Mouse (Mus musculus): ENCODE results near the gene Dmpk.
"Not testable (repeated sequence)": the region's sequence is repeated elsewhere in the genome, so short reads cannot be mapped to it uniquely, and the experiment has no call there.

Dmpk gene

DNA sequence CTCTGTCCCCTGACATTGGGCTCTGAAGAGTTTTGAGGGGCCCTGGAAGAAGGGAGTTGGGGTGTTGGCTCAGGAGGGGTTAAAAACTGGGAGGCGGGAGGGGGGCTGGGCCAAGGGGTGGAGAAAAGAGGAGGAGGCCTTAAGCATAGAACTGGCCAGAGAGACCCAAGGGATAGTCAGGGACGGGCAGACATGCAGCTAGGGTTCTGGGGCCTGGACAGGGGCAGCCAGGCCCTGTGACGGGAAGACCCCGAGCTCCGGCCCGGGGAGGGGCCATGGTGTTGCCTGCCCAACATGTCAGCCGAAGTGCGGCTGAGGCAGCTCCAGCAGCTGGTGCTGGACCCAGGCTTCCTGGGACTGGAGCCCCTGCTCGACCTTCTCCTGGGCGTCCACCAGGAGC is at the start of gene Dmpk:
TSS of gene Dmpk (plus strand) at position 149 of the 400 bp plus-strand sequence.
- no peak for DNase-seq (ENCODE audit: low read depth, low spot score)

DNA sequence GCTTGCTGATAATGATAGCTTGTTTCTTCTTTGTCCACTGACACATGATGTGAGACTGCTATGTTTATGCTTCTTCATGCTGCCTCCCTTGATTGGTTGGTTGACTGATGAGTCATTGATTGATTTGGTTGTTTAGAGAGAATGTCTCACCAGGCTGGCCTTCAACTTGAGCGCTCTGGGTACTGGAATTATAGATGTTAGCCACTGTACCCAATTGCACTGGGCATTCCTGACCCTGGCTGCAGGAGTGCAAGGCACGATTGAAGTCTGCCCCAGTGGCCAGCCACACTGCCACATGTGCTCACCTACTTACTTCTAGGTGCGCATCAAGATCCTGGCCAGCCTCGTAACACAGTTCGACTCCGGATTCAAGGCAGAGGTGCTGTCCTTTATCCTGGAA is 39.0 kb upstream of the Dmpk start:
- DNase-seq (ENCODE audit: low read depth, low spot score), result no peak

DNA sequence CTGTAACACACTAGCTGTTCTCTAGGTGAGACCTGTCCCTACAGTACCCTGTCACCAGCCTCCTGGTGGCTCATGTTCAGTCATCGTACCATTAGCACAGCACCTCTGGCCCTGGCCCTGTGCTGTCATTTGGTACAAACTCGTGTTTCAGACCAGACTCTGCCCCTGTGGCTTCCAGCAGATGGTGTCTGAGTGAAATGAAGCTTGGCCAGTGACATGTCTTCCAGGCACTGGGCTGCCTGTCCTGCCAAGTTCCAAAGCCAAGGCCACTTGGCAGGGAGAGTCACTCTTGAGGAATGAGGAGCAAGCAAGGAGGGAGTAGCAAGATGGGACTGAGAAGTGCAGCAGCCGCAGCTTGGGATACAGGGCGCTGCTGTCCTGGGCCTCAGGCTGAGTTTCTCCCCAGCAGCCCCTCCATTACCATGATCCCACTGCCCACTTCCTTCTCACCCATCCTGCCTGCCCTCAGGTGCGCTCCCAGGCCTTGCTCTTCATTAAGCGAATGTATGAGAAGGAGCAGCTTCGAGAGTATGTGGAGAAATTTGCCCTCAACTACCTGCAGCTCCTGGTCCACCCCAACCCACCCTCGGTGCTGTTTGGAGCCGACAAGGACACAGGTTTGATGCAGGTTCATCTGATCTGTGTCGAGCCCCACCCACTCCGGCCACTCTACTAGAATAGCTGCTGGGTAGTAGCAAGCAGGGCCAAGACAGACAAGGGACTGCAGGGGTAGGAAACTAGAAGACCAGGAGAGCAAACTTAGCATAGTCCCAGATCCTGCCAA is 37.2 kb upstream of the Dmpk start:
- DNase-seq (ENCODE audit: low read depth, low spot score), result no peak

DNA sequence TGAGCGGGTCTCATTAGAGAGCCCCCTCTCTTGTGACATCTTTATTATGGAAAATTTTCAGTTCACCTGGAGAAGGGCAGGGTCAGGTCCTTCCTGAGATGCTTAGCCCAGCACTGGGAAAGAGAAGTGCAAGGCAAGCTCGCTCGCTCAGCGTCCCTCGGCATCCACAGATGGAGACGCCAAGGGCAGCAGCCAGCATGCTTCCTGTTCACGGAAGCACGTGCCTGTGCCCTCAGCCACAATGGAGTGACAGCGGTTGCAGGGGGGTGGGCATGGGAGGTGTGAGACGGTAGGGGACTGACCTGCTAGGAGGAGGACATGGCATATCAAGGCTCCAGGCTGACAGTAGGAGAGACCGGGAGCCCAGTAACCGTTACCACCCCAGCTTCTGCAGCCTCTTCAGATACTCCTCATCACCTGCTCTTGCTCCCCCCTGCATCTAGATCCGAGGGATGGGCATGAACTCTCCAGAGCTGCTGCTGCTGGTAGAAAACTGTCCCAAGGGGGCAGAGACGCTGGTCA is 35.6 kb upstream of the Dmpk start:
- no peak for DNase-seq (ENCODE audit: low read depth, low spot score)

DNA sequence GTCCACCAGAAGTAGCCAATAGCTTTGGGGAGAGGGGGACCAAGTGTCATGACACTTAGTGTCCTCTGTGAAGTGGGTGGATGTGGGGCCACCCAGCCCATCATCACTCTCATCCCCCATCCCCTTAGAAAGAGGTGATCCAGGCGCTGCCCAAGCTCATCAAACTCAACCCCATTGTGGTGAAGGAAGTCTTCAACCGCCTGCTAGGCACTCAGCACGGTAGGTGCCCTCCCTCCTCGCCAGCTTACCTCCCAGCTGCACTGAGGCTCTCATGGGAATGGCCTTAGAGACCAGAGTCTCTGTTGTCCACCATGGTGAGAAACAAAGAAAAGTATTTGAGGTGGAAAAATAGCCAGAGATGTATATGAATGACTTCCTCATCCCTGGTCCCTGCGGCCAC is 34.4 kb upstream of the Dmpk start:
- DNase-seq (ENCODE audit: low read depth, low spot score), result no peak

DNA sequence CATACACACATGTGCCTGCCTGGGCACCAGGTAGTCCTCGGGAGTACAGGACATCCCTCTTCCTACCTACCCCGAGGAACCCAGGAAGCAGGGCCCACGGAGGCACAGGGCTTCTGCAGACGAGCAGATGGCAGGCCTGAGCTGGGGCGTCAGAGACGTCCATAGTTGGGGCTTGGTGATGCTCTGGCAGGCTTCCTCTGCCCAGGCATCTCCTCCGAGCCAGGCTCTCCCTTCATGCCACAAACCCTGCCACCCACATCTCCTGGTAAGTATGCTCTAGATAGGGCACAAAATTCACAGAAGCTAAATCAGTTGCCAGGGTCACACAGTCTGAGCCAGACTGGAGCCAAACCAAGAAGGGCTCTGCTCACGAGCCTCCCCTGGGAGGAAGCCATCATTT is 33.5 kb upstream of the Dmpk start:
- no peak for DNase-seq (ENCODE audit: low read depth, low spot score)

DNA sequence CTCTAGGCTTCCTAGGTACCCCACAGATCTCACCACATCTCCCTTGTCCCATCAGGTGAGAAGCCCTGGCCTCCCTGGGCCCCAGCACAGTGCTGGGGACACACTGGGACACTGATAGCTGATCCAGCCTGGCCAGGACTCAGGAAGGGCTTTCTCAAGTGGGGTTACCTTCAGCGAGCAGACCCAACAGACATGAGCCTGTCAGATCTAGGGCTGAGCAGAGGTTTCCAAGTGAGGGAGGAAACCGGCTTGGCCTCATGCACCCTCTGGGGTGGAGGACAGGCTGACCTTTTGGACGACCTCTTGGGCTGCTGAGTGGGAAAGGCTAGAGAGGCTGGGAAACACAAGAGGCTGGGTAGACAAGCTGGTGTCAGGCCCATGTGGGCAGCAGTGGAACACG is 32.5 kb upstream of the Dmpk start:
- DNase-seq (ENCODE audit: low read depth, low spot score), result no peak

DNA sequence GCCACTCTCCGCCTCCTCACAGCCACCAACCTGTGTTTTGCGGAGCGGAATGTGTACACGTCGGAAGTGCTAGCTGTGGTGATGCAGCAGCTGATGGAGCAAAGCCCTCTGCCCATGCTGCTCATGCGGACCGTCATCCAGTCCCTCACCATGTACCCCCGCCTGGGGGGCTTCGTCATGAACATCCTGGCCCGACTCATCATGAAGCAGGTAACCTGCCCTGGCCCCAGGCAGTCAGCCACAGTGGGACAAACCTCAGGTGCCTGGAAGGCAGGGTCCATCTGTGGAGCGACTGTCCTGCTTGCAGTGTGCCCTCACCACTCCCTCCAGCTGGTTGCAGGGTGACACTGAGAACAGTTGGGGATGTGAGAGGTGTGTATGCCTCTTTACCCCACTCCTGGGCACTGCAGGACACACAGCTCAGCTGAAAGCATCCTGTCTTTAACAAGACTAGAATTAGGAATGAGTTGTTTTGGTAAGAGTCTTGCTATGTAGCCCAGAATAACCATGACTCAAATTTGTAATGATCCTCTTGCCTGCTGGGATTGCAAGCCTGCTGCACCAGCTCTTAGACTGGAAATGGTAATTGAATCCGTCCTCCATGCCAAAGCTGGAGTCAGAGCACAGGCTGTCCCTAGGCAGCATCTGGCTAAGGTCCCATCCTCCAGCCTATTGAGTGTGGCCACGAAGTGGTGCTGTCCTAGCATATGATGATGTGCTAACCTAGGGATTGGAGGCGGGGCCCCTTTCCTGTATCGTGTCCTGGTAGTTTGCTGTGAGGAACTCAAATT is 31.1 kb upstream of the Dmpk start:
- DNase-seq (ENCODE audit: low read depth, low spot score), result no peak

DNA sequence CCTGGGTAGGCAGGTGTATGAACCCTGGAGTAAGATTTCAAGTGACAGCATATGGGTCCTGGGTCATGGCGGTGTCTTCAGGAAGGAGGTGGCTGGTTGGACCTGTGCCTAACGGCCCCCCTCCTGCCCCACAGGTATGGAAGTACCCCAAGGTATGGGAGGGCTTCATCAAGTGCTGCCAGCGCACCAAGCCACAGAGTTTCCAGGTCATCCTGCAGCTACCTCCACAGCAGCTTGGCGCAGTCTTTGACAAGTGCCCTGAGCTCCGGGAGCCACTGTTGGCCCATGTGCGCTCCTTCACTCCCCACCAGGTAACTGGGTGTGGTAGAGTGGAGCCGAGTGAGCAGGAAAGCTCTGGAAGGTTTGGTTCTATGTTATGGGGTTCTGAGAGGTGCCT is 30.5 kb upstream of the Dmpk start:
- no peak for DNase-seq (ENCODE audit: low read depth, low spot score)

DNA sequence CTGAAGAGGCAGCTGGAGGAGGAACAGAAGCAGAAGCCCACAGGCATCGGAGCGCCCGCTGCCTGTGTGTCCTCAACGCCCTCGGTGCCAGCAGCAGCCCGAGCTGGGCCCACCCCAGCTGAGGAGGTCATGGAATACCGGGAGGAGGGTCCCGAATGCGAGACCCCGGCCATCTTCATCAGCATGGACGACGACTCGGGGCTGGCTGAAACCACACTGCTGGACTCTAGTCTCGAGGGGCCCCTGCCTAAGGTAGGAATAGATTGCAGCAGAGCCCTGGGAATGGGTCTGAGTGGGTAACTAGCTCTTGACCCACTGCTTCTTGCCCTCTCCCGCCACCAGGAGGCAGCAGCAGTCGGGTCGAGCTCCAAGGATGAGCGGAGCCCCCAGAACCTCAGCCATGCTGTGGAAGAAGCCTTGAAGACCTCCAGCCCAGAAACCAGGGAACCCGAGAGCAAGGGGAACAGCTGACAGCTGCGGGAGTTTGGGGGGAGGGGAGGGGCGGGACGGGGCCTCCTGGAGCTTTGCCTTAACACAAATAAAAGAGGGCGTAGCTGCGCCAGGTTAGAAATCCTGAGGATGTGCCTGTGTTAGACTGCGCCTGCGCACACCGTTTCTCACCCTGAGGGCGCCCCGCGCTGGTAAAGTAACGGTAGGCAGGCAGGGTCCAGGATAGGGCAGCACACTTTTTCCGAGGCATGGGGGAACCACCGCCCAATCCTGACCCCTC is 29.4 kb upstream of the Dmpk start, which contains the start of gene Rsph6a:
TSS of gene Rsph6a (plus strand) at position 644 of the 730 bp plus-strand sequence.
- DNase-seq (ENCODE audit: low read depth, low spot score), result no peak

DNA sequence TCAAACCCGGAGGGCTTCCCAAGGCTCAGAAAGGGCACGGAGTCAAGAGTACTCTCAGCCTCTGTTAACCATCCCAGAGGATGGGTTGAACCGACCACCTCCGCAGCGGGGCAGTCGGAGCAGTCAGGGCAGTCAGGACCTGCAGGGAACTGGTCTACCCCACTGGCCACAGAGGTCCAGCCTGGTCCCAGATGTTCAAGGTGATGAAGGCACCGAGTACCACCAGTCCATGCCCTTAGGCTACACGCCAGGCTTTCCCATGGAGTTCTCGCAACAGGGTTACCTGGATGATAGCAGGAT is 28.9 kb upstream of the Dmpk start:
- no peak for DNase-seq (ENCODE audit: low read depth, low spot score)

DNA sequence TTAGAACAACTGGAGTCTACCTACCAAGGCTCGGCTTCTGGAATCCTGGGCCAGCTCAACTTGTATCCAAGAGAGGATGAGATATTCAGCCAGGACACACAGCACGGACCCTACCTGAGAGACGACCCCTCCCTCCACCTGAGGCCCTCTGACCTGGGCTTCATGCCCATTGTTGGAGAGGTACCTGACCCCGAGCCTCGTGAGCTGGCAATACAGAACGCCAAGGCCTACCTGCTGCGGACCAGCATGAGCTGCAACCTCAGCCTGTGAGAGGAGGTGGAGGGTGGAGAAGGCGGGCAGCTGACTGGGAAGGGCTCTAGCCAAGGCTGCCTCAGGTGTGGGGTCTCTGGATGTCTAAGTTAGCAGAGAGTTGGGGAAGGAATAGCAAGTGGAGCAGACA is 28.5 kb upstream of the Dmpk start:
- DNase-seq (ENCODE audit: low read depth, low spot score), result no peak

DNA sequence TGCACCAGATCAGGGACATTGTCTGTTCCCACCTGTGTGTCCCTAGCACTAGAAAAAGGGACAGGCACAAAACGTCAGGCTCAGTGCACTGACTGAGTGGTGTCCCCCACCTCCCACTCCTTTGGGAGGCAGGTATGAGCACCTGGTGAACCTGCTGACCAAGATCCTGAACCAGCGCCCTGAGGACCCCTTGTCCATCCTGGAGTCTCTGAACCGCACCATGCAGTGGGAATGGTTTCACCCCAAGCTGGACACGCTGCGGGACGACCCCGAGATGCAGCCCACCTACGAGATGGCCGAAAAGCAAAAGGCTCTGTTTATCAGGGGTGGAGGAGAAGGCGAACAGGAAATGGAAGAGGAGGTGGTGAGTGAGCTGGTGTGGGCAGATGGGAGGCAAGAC is 26.2 kb upstream of the Dmpk start:
- DNase-seq (ENCODE audit: low read depth, low spot score), result no peak

DNA sequence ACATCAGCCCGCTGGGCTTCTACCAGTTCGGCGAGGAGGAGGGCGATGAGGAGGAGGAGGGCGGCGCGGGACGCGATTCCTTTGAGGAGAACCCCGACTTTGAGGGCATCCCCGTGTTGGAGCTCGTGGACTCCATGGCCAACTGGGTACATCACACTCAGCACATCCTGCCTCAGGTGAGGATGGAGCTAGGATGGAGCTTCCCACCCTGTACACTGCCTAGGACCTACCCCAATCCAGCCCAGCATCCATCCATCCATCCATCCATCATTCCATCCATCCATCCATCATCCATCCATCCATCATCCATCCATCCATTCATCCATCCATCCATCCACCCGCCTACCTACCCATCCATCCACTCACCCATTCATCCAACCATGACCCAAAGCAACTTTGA is 17.8 kb upstream of the Dmpk start:
- no peak for DNase-seq (ENCODE audit: low read depth, low spot score)

DNA sequence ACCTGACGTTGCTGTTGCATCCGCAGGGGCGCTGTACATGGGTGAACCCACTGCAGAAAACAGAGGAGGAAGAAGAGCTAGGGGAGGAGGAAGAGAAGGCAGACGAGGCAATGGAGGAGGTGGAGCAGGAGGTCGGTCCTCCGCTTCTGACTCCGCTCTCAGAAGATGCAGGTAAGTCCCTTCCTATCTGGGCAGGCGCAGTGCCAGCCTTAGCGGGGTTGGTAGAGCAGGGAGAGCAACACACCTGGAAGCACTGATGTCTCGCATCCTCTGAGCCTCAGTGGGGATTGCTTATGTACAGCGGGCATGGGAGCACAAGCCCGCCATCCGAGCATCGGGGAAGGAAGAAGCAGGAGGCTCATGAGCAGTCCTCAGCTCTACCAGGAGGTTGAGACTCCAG is 16.6 kb upstream of the Dmpk start:
- no peak for DNase-seq (ENCODE audit: low read depth, low spot score)

DNA sequence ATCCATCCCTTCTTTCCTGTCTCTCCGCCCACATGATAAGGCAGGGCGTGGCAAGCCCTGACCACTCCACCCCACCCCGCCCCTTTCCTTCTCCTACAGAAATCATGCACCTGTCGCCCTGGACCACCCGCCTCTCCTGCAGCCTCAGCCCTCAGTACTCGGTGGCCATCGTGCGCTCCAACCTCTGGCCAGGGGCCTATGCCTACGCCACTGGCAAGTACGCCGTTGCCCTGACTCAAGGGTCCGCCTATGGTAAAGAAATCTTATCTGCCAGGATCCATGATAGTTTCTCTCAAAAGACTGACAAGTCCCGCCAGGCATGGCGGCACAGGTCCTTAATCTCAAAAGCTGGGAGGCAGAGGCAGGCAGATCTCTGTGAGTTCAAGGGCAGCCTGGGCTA is 15.7 kb upstream of the Dmpk start:
- DNase-seq (ENCODE audit: low read depth, low spot score), result no peak

DNA sequence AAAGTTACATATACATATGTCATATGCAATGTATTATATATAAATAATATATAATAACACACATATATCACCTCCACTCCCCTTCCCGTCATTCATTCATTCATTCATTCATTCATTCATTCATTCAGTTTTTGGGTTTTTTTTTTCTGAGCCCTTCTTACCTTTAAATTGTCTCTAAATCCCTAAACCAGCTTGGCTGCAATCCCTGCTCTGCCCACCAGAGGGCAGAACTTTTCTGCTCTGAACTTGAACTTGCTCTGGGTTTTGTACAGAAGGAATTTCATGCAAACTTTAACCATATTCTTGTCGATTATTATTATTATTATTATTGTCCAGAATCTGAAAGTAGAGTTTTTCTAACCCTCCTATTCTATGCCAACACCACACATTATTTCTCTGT is 14.9 kb upstream of the Dmpk start:
- DNase-seq (ENCODE audit: low read depth, low spot score), result peak; percentile 62

DNA sequence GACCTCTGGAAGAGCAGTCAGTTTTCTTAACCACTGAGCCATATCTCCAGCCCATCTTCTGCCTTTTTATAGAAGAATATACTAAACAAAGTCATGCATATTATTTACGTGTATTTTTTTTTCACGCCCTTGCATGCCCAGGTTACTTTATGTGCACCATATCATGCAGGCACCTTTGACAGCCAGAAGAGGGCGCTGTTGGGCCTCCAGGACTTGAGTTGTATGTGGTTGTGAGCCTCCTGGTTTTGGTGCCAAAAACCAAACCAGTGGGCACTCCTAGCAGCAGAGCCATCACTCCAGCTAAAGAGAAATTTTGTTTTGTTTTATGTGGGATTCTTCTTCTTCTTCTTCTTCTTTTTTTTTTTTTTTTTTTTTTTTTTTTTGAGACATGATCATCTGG is 14.1 kb upstream of the Dmpk start:
- DNase-seq (ENCODE audit: low read depth, low spot score), result no peak

DNA sequence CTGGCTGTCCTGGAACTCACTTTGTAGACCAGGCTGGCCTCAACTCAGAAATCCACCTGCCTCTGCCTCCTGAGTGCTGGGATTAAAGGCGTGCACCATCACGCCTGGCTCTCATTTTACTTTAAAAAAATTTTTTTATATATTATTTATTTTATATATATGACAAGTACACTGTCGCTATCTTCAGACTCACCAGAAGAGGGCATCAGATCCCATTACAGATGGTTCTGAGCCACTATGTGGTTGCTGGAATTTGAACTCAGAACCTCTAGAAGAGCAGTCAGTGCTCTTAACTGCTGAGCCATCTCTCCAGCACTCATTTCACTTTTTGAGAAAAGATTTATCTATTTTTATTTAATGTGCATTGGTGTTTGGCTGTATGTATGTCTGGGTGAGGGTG is 12.6 kb upstream of the Dmpk start:
- not testable (repeated sequence) for DNase-seq (ENCODE audit: low read depth, low spot score)

DNA sequence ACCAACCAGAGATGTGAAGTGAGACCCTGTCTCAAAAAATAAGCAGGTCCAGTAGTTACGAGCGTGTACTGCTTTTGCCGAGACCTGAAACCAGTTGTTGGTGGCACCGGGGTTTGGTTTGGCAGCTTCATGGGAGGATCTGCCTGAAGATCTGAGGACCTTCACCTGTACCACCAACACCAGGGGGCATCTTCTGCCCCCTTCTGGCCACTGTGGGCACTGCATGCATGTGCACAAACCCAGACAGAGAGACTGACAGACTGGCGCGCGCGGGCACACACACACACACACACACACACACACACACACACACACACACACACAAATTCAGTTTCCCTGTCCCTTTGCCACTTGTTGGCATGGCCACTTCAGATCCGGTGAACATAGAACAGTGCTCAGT is 10.1 kb upstream of the Dmpk start:
- DNase-seq (ENCODE audit: low read depth, low spot score), result no peak

DNA sequence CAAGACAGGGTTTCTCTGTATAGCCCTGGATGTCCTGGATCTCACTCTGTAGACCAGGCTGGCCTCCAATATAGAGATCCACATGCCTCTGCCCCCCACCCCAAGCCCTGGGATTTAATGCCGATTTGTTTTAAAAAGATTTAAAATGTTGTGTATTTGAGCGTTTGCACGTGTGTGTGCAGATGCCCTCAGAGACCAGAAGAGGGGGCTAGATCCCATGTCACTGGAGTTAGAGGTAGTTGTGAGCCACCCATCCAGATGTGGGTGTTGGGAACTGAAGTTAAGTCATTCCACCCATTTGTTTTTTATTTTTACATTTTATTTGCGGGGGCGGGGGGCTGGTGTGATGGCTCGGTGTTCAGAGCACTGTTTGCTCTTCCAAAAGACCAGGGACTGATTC is 9.2 kb upstream of the Dmpk start:
- DNase-seq (ENCODE audit: low read depth, low spot score), result no peak

DNA sequence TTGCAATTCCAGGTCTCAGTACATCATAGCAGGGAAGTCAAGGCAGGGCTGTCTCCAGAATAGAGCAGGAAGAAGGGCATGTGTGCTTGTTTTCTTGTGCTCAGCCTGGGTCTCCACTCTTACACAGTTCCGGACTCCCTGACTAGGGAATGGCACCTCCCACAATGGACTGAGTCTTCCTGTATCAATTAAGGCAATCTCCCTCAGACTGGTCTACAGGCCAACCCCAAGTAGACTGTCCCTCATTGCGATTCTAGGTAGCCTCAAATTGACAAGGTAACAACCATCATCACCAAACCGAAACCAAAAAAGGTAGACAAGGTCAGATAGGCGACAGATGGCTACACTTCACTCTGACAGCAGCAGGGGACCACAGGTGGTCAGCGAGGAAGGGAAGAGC is 8.4 kb upstream of the Dmpk start:
- DNase-seq (ENCODE audit: low read depth, low spot score), result no peak
